Mouse (Mus musculus): ENCODE data around the gene Vav2. TPM values are rescaled to one million over a fixed set of nuclear protein-coding genes. Genes with fewer than 3 reads are reported as not detected.

Gene Vav2
- polyA plus RNA-seq, 1 experiment = 13.0 TPM

DNA sequence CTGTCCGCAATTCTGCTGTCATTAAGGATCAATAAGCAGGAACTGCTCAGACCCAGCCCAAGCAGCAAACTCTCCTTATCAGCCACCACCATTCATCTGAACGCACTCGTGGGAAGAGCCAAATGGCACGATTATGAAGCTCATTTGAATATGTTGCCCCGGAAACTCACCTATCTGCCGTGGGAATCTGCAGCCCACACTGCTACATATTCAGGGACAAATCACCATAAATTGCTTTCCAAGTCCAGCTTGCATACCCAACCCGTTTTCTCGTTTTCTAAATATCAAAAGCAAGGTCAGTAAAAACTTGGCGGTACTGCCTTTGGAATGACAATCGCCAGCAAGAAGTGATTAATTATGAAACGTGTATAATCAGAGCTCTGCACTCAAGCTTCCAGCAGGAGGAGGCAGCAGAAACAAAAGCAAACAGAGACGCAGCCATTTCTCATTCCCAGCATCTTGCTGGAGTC lies 82.8 kb downstream of the Vav2 start:
- no peaks in the 10 kb centered on the region for H3K27me3 ChIP-seq (ENCODE audit: control insufficient read depth, insufficient read depth, insufficient read length)
- no peak overlapping the region for H3K4me3 ChIP-seq (ENCODE audit: insufficient read depth, poor library complexity, severe bottlenecking)
- TF ChIP-seq MYOD1 (IDR thresholded peaks at IDR 0.05; ENCODE audit: control insufficient read depth, insufficient read length, low read depth) (no peak), MYOG (IDR thresholded peaks at IDR 0.05; ENCODE audit: control insufficient read depth, extremely low read depth, insufficient read length) (no peak), USF1 (IDR thresholded peaks at IDR 0.05; ENCODE audit: low read depth) (no peak), FOSL1 (IDR thresholded peaks at IDR 0.05; ENCODE audit: insufficient read depth, low read length, poor library complexity, severe bottlenecking) (no peak), CTCF (IDR thresholded peaks at IDR 0.05; ENCODE audit: control insufficient read depth, insufficient read depth, insufficient read length) (no peak)

DNA sequence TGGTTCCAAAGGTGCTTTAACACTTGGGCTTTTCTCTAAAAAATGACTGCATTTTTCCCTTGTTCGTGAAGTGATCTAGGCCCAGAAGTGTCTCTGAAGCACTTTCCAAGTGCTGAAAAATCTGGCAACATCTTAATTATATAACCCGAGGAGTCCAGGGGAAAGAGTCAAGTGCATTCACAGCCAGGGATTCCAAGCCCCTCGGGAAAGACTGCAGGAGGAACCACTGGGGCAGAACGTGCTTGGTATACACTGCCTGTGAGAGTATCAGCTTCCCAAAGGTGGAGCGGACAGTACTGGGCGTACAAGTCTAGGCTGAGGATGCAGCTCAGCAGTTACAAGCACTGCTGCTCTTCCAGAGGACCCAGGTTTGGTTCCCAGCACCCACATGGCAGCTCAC lies 86.2 kb downstream of the Vav2 start:
- no peak overlapping the region for H3K4me3 ChIP-seq (ENCODE audit: insufficient read depth, poor library complexity, severe bottlenecking)
- no peaks in the 10 kb centered on the region for H3K36me3 ChIP-seq (ENCODE audit: control insufficient read depth, insufficient read depth)
- no peak for TF ChIP-seq MAX (IDR thresholded peaks at IDR 0.05)
- no peak for TF ChIP-seq USF1 (IDR thresholded peaks at IDR 0.05; ENCODE audit: low read depth)
- TF ChIP-seq CEBPB (IDR thresholded peaks at IDR 0.05; ENCODE audit: low read depth) = no peak
- no peak for TF ChIP-seq MYOG (IDR thresholded peaks at IDR 0.05; ENCODE audit: control insufficient read depth, extremely low read depth, insufficient read length)
- TF ChIP-seq CTCF (IDR thresholded peaks at IDR 0.05; ENCODE audit: control insufficient read depth, insufficient read depth, insufficient read length) = no peak
- TF ChIP-seq MYOD1 (IDR thresholded peaks at IDR 0.05; ENCODE audit: control insufficient read depth, insufficient read length, low read depth) = no peak
- no peak for TF ChIP-seq FOSL1 (IDR thresholded peaks at IDR 0.05; ENCODE audit: insufficient read depth, low read length, poor library complexity, severe bottlenecking)
- H3K79me2 ChIP-seq (ENCODE audit: control insufficient read depth, insufficient read depth) = peaks cover 27% of the 10 kb centered on the region
- no peaks in the 10 kb centered on the region for H3K27me3 ChIP-seq (ENCODE audit: control insufficient read depth, insufficient read depth, insufficient read length)
- peaks cover 12% of the 10 kb centered on the region for H3K79me3 ChIP-seq (ENCODE audit: low read depth)
- no peak overlapping the region for H3ac ChIP-seq (ENCODE audit: control insufficient read depth, insufficient read length, low read depth)

More for the DNA sequence above, 82.8 kb downstream of the Vav2 start:
- Histone ChIP-seq H3K79me3 (ENCODE audit: low read depth) (peaks cover 8% of the 10 kb centered on the region), H3K36me3 (ENCODE audit: control insufficient read depth, insufficient read depth) (no peaks in the 10 kb centered on the region), H3ac (ENCODE audit: control insufficient read depth, insufficient read length, low read depth) (no peak overlapping the region), H3K79me2 (ENCODE audit: control insufficient read depth, insufficient read depth) (peaks cover 30% of the 10 kb centered on the region)

DNA sequence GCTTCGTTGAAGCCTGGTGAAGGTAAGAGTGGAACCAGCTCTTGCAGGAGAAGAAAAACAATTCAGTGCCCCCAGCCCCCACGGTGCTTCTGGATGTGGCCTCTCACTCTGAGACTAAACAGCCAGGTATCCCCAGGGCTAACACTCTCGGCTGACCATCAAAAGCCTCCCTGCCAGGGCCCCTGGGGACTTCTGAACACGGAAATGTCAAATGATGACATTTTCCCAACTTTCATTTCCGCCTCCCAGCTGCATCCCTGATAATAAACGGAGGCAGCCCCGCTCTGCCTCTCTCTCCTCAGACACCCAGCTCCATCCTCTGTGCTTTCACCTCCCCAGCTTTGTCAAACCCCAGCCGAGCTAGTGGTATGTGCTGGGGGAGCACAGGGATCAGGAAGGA lies 87.8 kb downstream of the Vav2 start:
- no peaks in the 10 kb centered on the region for H3K36me3 ChIP-seq (ENCODE audit: control insufficient read depth, insufficient read depth)
- TF ChIP-seq MAX (IDR thresholded peaks at IDR 0.05) (no peak), FOSL1 (IDR thresholded peaks at IDR 0.05; ENCODE audit: insufficient read depth, low read length, poor library complexity, severe bottlenecking) (no peak), MYOD1 (IDR thresholded peaks at IDR 0.05; ENCODE audit: control insufficient read depth, insufficient read length, low read depth) (no peak), CTCF (IDR thresholded peaks at IDR 0.05; ENCODE audit: control insufficient read depth, insufficient read depth, insufficient read length) (no peak), CEBPB (IDR thresholded peaks at IDR 0.05; ENCODE audit: low read depth) (no peak), MYOG (IDR thresholded peaks at IDR 0.05; ENCODE audit: control insufficient read depth, extremely low read depth, insufficient read length) (no peak), USF1 (IDR thresholded peaks at IDR 0.05; ENCODE audit: low read depth) (no peak)
- peaks cover 25% of the 10 kb centered on the region for H3K79me2 ChIP-seq (ENCODE audit: control insufficient read depth, insufficient read depth)
- no peak overlapping the region for H3K4me3 ChIP-seq (ENCODE audit: insufficient read depth, poor library complexity, severe bottlenecking)
- H3ac ChIP-seq (ENCODE audit: control insufficient read depth, insufficient read length, low read depth) = no peak overlapping the region
- H3K79me3 ChIP-seq (ENCODE audit: low read depth) = peaks cover 11% of the 10 kb centered on the region
- H3K27me3 ChIP-seq (ENCODE audit: control insufficient read depth, insufficient read depth, insufficient read length) = no peaks in the 10 kb centered on the region

GRCm38 (mm10) chr2:27337261-27337660 lies 89.6 kb downstream of the Vav2 start:
- no peaks in the 10 kb centered on the region for H3K27me3 ChIP-seq (ENCODE audit: control insufficient read depth, insufficient read depth, insufficient read length)
- no peaks in the 10 kb centered on the region for H3K36me3 ChIP-seq (ENCODE audit: control insufficient read depth, insufficient read depth)
- H3ac ChIP-seq (ENCODE audit: control insufficient read depth, insufficient read length, low read depth) = no peak overlapping the region
- TF ChIP-seq USF1 (IDR thresholded peaks at IDR 0.05; ENCODE audit: low read depth) (no peak), CEBPB (IDR thresholded peaks at IDR 0.05; ENCODE audit: low read depth) (no peak), FOSL1 (IDR thresholded peaks at IDR 0.05; ENCODE audit: insufficient read depth, low read length, poor library complexity, severe bottlenecking) (no peak), MYOD1 (IDR thresholded peaks at IDR 0.05; ENCODE audit: control insufficient read depth, insufficient read length, low read depth) (no peak), MYOG (IDR thresholded peaks at IDR 0.05; ENCODE audit: control insufficient read depth, extremely low read depth, insufficient read length) (no peak), CTCF (IDR thresholded peaks at IDR 0.05; ENCODE audit: control insufficient read depth, insufficient read depth, insufficient read length) (no peak), MAX (IDR thresholded peaks at IDR 0.05) (no peak)
- H3K79me2 ChIP-seq (ENCODE audit: control insufficient read depth, insufficient read depth) = peaks cover 21% of the 10 kb centered on the region
- no peak overlapping the region for H3K4me3 ChIP-seq (ENCODE audit: insufficient read depth, poor library complexity, severe bottlenecking)
- H3K79me3 ChIP-seq (ENCODE audit: low read depth) = peaks cover 10% of the 10 kb centered on the region

DNA sequence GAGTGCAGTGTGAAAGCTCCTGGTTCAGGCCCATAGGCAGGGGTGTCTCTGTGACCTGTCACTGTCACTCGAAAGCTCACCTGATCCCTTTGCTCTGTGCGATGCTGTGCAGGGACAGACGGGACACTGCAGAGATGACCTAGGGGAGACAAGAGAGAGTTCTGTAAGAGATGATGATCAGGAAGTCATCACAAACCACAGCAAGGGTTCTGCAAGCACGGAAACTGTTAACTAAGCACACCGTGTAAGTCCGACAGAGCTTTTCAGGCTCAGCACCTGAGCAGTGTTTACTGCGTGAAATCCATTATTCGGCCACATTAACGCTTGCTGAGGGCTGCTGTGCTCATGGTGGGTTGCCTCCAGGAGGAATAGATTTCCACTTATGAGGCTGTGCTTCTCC lies 90.2 kb downstream of the Vav2 start:
- H3K36me3 ChIP-seq (ENCODE audit: control insufficient read depth, insufficient read depth) = no peaks in the 10 kb centered on the region
- peaks cover 21% of the 10 kb centered on the region for H3K79me2 ChIP-seq (ENCODE audit: control insufficient read depth, insufficient read depth)
- H3ac ChIP-seq (ENCODE audit: control insufficient read depth, insufficient read length, low read depth) = no peak overlapping the region
- TF ChIP-seq MYOG (IDR thresholded peaks at IDR 0.05; ENCODE audit: control insufficient read depth, extremely low read depth, insufficient read length) (no peak), USF1 (IDR thresholded peaks at IDR 0.05; ENCODE audit: low read depth) (no peak), MYOD1 (IDR thresholded peaks at IDR 0.05; ENCODE audit: control insufficient read depth, insufficient read length, low read depth) (no peak), CEBPB (IDR thresholded peaks at IDR 0.05; ENCODE audit: low read depth) (no peak), CTCF (IDR thresholded peaks at IDR 0.05; ENCODE audit: control insufficient read depth, insufficient read depth, insufficient read length) (no peak), FOSL1 (IDR thresholded peaks at IDR 0.05; ENCODE audit: insufficient read depth, low read length, poor library complexity, severe bottlenecking) (no peak), MAX (IDR thresholded peaks at IDR 0.05) (no peak)
- H3K27me3 ChIP-seq (ENCODE audit: control insufficient read depth, insufficient read depth, insufficient read length) = no peaks in the 10 kb centered on the region
- H3K79me3 ChIP-seq (ENCODE audit: low read depth) = peaks cover 10% of the 10 kb centered on the region
- no peak overlapping the region for H3K4me3 ChIP-seq (ENCODE audit: insufficient read depth, poor library complexity, severe bottlenecking)

GRCm38 (mm10) chr2:27334816-27335215 lies 92.0 kb downstream of the Vav2 start:
- H3K27me3 ChIP-seq (ENCODE audit: control insufficient read depth, insufficient read depth, insufficient read length) = no peaks in the 10 kb centered on the region
- no peaks in the 10 kb centered on the region for H3K36me3 ChIP-seq (ENCODE audit: control insufficient read depth, insufficient read depth)
- TF ChIP-seq MYOD1 (IDR thresholded peaks at IDR 0.05; ENCODE audit: control insufficient read depth, insufficient read length, low read depth) (no peak), USF1 (IDR thresholded peaks at IDR 0.05; ENCODE audit: low read depth) (no peak), FOSL1 (IDR thresholded peaks at IDR 0.05; ENCODE audit: insufficient read depth, low read length, poor library complexity, severe bottlenecking) (no peak), CEBPB (IDR thresholded peaks at IDR 0.05; ENCODE audit: low read depth) (no peak)
- H3K79me3 ChIP-seq (ENCODE audit: low read depth) = peaks cover 4% of the 10 kb centered on the region
- no peak overlapping the region for H3ac ChIP-seq (ENCODE audit: control insufficient read depth, insufficient read length, low read depth)
- H3K79me2 ChIP-seq (ENCODE audit: control insufficient read depth, insufficient read depth) = peaks cover 18% of the 10 kb centered on the region
- no peak overlapping the region for H3K4me3 ChIP-seq (ENCODE audit: insufficient read depth, poor library complexity, severe bottlenecking)
